Mouse (Mus musculus): ENCODE measurements around the gene Plekhm1.
A peak's percentile ranks its signal among the peaks of the same experiment; 100 is the strongest.

Plekhm1 gene

GRCm38 (mm10) chr11:103360661-103361081 lies 51.8 kb downstream of the Plekhm1 start:
- no peak for DNase-seq

GRCm38 (mm10) chr11:103359841-103360641 lies 52.4 kb downstream of the Plekhm1 start:
- peak; percentile 83 for DNase-seq

GRCm38 (mm10) chr11:103359122-103359521 lies 53.4 kb downstream of the Plekhm1 start:
- peak; percentile 65 for DNase-seq

GRCm38 (mm10) chr11:103358316-103358715 lies 54.2 kb downstream of the Plekhm1 start:
- DNase-seq, result no peak

- DNase-seq, result no peak
These were observed 54.8 kb downstream of the Plekhm1 start for GRCm38 (mm10) chr11:103357710-103358109.

- DNase-seq, result no peak
These were observed 55.4 kb downstream of the Plekhm1 start for GRCm38 (mm10) chr11:103356938-103357670.

GRCm38 (mm10) chr11:103356032-103356571 lies 56.4 kb downstream of the Plekhm1 start:
- DNase-seq, result no peak

- no peak for DNase-seq
These were observed 57.2 kb downstream of the Plekhm1 start for GRCm38 (mm10) chr11:103355251-103355650.

- DNase-seq, result no peak
These were observed 58.5 kb downstream of the Plekhm1 start for GRCm38 (mm10) chr11:103354033-103354432.

GRCm38 (mm10) chr11:103352239-103352814 lies 60.2 kb downstream of the Plekhm1 start:
- no peak for DNase-seq

GRCm38 (mm10) chr11:103350711-103351315 lies 61.7 kb downstream of the Plekhm1 start:
- DNase-seq, result no peak

GRCm38 (mm10) chr11:103349699-103350098 lies 62.8 kb downstream of the Plekhm1 start:
- DNase-seq, result no peak

GRCm38 (mm10) chr11:103346657-103347056 lies 65.8 kb downstream of the Plekhm1 start:
- DNase-seq, result no peak

GRCm38 (mm10) chr11:103346236-103346635 lies 66.3 kb downstream of the Plekhm1 start:
- no peak for DNase-seq

- DNase-seq, result no peak
These were observed 66.9 kb downstream of the Plekhm1 start for GRCm38 (mm10) chr11:103345408-103346091.

GRCm38 (mm10) chr11:103344494-103345332 lies 67.8 kb downstream of the Plekhm1 start:
- no peak for DNase-seq

GRCm38 (mm10) chr11:103343881-103344280 lies 68.6 kb downstream of the Plekhm1 start:
- no peak for DNase-seq

- no peak for DNase-seq
These were observed 69.4 kb downstream of the Plekhm1 start for GRCm38 (mm10) chr11:103343063-103343462.

- DNase-seq, result no peak
These were observed 71.8 kb downstream of the Plekhm1 start for GRCm38 (mm10) chr11:103340677-103341076.

GRCm38 (mm10) chr11:103340130-103340529 lies 72.4 kb downstream of the Plekhm1 start:
- no peak for DNase-seq

GRCm38 (mm10) chr11:103339414-103340119 lies 72.9 kb downstream of the Plekhm1 start:
- DNase-seq, result no peak

Measured in cerebellum, adult 11-12 months (tissue).